Mouse (Mus musculus) liver, adult (tissue): ENCODE results near the gene Zscan26.
"Not testable (repeated sequence)": the region's sequence is repeated elsewhere in the genome, so short reads cannot be mapped to it uniquely, and the experiment has no call there.

Experiments used
- GATA4 ChIP-seq: IDR thresholded peaks from 2 replicates; pipeline ENCODE4 v1.6.1; 2014; ENCODE audit warnings: mild to moderate bottlenecking, low read length; ENCODE audit not compliant: insufficient replicate concordance

Zscan26 gene

DNA sequence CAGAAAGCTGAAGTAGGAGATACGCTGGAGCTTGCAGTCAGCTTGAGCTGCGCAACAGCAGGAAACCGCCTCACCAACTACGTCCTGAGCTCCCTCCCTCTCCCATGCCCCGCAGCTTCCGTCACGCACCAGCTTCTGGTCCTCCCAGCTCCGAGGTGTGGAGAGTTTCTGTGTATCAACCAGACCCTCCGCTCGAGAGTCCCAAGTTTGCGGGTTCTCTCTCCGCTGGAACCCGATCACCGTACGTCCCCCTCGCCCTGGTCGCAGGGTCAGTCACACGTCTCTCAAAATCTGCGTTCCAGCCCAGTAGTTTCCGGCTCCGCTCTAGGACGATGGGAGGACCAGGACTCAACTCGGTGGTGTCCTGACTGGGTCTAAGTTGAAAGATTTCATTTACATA is at the start of gene Zscan26:
Gene Zscan26, minus strand, starts transcription at position 282 of the 400 bp plus-strand sequence.
- no peak for TF ChIP-seq GATA4

- TF ChIP-seq GATA4: no peak
These were observed 48.8 kb upstream of the Zscan26 start for GRCm38 (mm10) chr13:21502296-21502695.

GRCm38 (mm10) chr13:21501182-21501581 is 47.7 kb upstream of the Zscan26 start, which contains the start of gene Gm11273:
Gm11273 (minus strand) TSS chr13:21501418.
- not testable (repeated sequence) for TF ChIP-seq GATA4

DNA sequence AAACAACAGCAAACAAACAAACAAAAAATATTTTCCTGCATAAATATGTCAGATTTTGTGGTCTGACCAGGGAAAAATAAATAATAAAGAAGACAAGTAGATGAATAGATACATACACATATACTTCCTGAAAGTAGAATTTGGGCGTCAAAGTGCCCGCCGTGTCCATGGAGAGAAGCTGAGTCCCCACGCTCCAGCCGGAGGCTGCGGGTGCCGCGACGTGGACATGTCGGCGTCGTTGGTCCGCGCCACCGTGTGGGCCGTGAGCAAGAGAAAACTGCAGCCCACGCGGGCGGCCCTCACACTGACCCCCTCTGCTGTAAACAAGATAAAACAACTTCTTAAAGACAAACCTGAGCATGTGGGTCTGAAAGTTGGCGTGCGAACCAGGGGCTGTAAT is 41.5 kb upstream of the Zscan26 start, which contains the start of gene AK157302:
Gene AK157302, plus strand, starts transcription at position 144 of the 400 bp plus-strand sequence.
- TF ChIP-seq GATA4: no peak

- no peak for TF ChIP-seq GATA4
These were observed 39.3 kb upstream of the Zscan26 start for GRCm38 (mm10) chr13:21492847-21493246.

DNA sequence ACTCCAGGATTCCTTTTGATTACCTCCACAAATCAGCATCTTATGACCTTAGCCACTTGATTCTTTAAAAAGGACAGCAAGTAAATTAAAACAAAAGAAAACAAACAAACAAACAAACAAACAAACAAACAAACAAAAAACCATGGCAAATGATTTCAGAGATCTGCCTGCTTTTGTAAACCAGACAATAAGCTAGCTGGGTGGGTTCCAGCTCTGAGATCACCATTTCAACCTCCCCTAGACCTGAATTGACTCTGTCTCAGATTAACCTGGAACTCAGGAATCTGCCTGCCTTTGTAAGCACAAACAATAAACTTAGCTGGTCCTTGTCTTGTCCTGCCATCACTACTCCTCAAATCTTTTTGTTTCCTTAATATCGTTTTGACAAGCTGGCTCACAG is 33.4 kb upstream of the Zscan26 start:
- TF ChIP-seq GATA4: no peak

DNA sequence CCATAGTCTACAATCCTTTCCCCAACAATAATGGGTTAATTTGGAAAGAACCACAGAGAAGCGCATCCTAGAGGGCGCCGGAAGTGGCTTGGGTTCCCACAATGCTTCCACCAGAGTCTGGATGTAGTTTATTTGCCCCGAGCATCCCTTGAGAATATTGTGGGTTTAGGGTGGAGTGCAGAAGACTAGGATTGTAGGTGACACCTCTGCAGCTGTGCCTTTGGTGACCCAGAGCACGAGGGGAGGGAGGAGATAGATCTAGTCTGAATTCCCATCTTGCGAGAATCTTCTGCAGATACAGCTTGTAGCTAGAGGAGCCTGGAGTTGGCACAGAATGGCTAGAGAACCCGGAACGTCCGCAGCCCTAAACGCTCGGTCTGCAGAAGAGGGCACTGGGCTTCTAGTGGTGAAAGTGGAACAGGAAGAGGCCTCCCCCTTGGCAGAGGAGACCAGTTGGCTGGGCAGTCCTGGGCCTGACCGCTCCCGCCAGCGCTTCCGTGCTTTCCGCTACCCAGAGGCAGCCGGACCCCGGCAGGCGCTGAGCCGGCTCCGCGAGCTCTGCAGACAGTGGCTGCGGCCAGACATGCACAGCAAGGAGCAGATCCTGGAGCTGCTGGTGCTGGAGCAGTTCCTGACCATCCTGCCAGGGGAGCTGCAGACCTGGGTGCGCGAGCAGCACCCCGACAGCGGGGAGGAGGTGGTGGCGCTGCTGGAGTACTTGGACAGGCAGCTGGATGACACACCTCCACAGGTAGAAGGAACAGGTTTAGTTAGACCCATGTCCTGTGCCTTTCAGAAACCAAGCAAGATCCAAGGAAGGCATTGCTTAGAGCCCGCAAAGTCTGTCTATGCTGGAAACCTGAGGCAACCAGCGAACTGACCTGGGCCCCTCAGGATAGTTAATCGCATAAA is 25.5 kb upstream of the Zscan26 start, which contains the start of the genes Zkscan4 and Gm10065:
Gene Zkscan4, plus strand, starts transcription at position 149 of the 912 bp plus-strand sequence.
Gene Gm10065, minus strand, starts transcription at position 683 of the 912 bp plus-strand sequence.
- not testable (repeated sequence) for TF ChIP-seq GATA4

- TF ChIP-seq GATA4: no peak
These were observed 18.9 kb upstream of the Zscan26 start for GRCm38 (mm10) chr13:21472427-21472826.

- TF ChIP-seq GATA4: no peak
These were observed 15.6 kb upstream of the Zscan26 start for GRCm38 (mm10) chr13:21469097-21469496.

DNA sequence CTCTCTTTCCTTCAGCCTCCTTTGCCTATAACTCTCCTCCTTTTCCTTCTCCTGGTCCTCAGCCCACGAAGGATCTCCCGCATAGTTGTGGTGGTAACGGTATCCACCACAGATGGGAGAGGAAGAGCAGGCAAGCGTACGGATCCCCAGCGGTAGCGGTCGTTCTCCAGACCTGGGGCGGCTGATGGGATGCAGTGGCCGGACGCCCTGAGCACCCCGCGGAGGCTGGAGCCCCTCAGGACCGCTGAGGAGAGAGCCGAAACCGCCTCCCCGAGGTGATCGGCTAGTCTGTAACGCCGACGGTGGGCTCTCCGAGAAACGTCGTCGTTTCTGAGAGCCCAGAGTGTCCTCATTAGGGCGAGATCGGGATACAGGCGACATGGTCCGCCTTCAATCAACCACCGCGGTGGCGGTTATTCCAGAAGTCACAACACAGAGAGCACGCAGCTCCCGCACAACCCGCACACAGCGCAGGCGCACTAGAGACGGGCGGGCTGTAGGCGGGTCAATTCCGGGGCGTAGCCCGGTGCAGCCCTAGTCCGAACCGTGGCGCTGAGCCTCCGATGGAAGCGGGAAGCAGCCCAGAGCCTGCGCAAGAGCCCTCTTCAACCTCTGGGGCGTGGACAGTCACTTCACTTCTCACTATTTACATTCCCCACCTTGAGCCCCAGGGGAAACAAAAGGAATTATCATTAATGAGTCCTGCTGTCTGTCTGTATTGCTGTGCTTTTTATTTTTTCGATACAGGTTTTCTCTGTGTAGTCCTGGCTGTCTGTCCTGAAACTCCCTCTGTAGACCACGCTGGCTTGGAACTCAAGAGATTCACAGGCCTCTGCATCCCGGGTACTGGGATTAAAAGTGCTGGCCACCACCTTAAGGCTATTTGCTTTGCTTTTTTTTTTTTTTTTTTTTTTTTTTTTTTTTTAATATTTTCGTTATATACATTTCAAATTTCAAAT is 14.8 kb upstream of the Zscan26 start, which contains the start of gene Nkapl:
Gene Nkapl, minus strand, starts transcription at position 449 of the 959 bp plus-strand sequence.
- no peak for TF ChIP-seq GATA4

DNA sequence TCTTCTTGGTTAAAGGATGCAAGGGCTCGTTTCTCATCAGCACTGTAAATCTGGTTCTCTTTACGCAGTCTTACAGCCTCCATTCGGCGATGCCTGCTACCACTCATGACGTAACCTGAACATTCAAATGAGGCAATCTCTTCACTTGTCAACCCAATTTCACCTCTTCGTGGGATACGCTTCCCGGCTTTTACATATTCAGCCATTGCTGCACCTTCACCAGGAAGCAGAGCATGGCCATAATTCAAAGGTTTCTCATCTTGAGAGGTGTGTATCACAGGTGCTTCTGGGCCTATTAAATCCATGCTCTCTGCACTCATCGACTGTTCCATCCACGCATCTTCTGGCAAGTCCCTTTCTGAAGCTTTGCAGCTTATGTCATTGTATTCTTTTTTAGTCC is 13.8 kb upstream of the Zscan26 start:
- TF ChIP-seq GATA4: no peak

DNA sequence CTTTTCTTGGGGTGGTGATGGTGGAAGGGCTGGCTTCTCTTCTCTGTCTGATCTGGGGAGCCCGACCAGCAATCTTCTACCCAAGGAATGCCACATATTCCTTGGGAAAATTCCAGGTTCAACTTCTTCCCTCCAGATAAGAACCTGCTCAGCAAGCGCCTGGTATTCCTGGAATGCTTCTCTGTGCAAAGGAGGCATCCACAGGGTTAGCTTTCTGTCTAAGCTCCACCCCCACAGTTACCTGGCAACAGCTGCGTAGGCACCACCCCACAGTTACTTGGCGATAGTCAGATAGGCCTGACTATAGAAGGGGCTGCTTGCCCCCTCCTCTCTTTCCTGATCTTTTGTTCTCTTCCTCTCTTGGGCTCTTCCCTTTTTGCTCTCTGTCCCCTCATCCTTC is 2.8 kb upstream of the Zscan26 start:
- TF ChIP-seq GATA4: no peak

GRCm38 (mm10) chr13:21454133-21454532 is 603 bp upstream of the Zscan26 start:
- TF ChIP-seq GATA4: no peak

DNA sequence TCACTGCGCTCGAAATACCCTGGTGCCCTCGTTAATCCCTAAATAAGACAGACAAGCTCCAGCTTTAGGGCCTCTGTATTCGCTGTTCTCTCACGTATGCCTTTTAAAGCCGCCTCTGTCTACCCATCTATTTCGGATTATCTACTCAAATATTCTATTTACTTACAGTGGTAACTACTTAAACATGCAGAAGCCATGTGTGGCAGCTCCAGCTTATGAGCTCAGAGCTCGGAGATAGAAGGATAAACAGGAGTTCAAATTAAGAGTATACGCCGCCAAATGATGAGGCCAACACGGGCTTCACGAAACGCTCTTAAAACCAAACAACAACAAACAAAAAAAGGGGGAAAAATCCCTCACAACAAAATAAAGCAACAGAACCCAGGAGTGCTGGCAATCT is 488 bp downstream of the Zscan26 start:
- TF ChIP-seq GATA4: no peak
